Mouse (Mus musculus): ENCODE results near the gene Hist1h4i. TPM values are rescaled to one million over a fixed set of nuclear protein-coding genes. Genes with fewer than 3 reads are reported as not detected.

The Hist1h4i gene
- polyA plus RNA-seq, 1 experiment from 2014 or later = 39.3 TPM

DNA sequence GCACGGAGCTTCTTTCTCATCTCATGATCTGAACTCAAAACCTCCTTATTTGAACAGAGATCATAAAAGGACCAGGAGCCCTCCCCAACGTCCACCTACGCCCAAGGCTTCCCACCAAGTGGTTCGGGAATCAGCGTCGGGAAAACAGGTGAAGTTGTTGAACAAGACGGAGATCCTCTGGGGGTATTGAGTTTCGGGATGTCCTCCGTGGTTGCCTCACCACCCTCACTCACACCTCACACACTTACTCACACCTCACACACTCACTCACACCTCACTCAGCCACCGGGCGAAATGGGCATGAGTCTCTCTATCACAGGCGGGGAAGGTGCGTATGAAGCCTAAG, 44.3 kb downstream of the Hist1h4i start:
- peaks cover 8% of the 10 kb centered on the region; the same call in 1 of the 2 replicates for H3K4me1 ChIP-seq (replicated peaks; ENCODE audit: control insufficient read depth, insufficient read depth, low read length)
- H3K4me2 ChIP-seq = peak overlapping the region; percentile 79
- H3K36me3 ChIP-seq (ENCODE audit: control insufficient read depth, insufficient read depth, low read length) = no peaks in the 10 kb centered on the region
- 0% methylated on average over 13 of the region's 13 CpGs for WGBS
- peak overlapping the region; percentile 39 for H3K4me3 ChIP-seq (ENCODE audit: low read depth, low read length)
- no peak overlapping the region for H3K9ac ChIP-seq (ENCODE audit: low read depth, low read length)
- no peaks in the 10 kb centered on the region for H3K9me3 ChIP-seq (ENCODE audit: control insufficient read depth, low read length)
- DNase-seq (ENCODE audit: low spot score) (no peak), ATAC-seq (replicated peaks; ENCODE audit: low FRiP score) (no peak)
- no peak overlapping the region for H3K27ac ChIP-seq (ENCODE audit: low read depth, low read length)
- H3K27me3 ChIP-seq (replicated peaks; ENCODE audit: control insufficient read depth, insufficient read depth, low read length) = peaks cover 49% of the 10 kb centered on the region

DNA sequence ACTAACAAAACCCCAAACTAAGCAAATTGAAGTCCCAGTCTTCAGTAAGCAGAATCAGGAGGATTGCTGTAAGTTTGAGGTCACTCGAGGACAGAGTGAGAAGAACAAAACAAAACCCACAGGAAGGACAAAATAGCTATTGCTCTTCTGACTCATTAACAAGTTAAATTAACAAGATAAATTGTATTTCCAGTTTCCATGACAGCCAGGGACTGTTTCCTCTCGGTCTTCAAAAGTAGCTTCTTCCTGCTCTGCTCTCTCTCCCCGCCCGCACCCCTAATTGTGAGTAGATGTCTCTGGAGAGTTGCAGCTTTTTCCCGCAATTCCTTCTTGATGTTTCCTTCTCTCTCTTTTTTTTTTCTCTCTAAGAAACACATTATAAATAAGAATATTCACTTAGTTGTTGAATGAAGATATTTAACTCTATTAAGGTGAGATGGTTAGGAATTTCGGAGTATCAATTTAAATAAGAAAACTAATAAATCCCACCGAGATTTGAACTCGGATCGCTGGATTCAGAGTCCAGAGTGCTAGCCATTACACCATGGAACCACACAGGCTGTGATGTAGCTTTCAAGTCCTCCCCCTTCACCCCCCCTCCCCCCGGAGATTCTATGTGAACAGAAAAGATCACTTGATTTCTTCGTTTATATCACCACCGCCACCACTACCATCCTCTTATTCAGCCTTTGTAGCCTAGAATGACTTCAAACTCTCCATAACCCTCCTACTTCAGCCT, 44.9 kb downstream of the Hist1h4i start:
- under 1% methylated on average over 12 of the region's 12 CpGs for WGBS
- peak overlapping the region; percentile 79 for H3K4me2 ChIP-seq
- no peaks in the 10 kb centered on the region for H3K36me3 ChIP-seq (ENCODE audit: control insufficient read depth, insufficient read depth, low read length)
- ATAC-seq (replicated peaks; ENCODE audit: low FRiP score) = peak; percentile 65
- peak overlapping the region; percentile 39 for H3K4me3 ChIP-seq (ENCODE audit: low read depth, low read length)
- peak overlapping the region; percentile 0; the same call in 1 of the 2 replicates for H3K9ac ChIP-seq (ENCODE audit: low read depth, low read length)
- peaks cover 49% of the 10 kb centered on the region for H3K27me3 ChIP-seq (replicated peaks; ENCODE audit: control insufficient read depth, insufficient read depth, low read length)
- H3K9me3 ChIP-seq (ENCODE audit: control insufficient read depth, low read length) = no peaks in the 10 kb centered on the region
- DNase-seq (ENCODE audit: low spot score) = peak; percentile 83
- H3K27ac ChIP-seq (ENCODE audit: low read depth, low read length) = no peak overlapping the region
- H3K4me1 ChIP-seq (replicated peaks; ENCODE audit: control insufficient read depth, insufficient read depth, low read length) = peaks cover 8% of the 10 kb centered on the region; the same call in 1 of the 2 replicates

DNA sequence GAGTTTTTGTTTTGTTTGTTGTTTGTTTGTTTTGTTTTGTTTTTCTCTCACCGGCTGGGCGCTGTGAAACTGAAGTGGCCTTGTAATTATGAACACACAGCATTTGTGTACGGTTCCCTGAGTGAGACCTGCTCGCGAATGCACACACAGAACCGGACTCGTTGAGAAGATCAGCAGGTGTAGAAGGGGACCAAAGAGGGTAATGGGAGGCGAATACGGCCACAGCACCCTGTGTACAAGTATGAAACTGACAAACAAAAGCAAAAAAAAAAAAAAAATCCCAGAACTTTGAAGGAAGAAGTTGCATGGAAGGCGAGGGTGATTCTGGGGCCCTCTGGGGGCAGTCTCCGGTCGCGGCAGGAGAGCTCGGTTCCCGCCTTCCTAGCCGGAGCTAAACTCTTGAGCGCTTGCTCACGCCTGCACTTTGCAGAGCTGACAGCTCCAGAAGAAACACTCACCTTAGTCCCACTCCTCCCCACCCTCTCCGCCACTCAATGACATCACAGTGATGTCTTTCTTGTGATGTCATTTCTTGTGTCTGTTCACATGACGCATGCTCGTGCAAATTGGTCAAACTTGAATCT, 45.7 kb downstream of the Hist1h4i start:
- DNase-seq (ENCODE audit: low spot score) (peak; percentile 70), ATAC-seq (replicated peaks; ENCODE audit: low FRiP score) (peak; percentile 61)
- Histone ChIP-seq H3K4me3 (ENCODE audit: low read depth, low read length) (peak overlapping the region; percentile 39), H3K9me3 (ENCODE audit: control insufficient read depth, low read length) (no peaks in the 10 kb centered on the region), H3K27me3 (replicated peaks; ENCODE audit: control insufficient read depth, insufficient read depth, low read length) (peaks cover 46% of the 10 kb centered on the region), H3K36me3 (ENCODE audit: control insufficient read depth, insufficient read depth, low read length) (no peaks in the 10 kb centered on the region), H3K4me1 (replicated peaks; ENCODE audit: control insufficient read depth, insufficient read depth, low read length) (peaks cover 8% of the 10 kb centered on the region; the same call in 1 of the 2 replicates), H3K9ac (ENCODE audit: low read depth, low read length) (peak overlapping the region; percentile 0; the same call in 1 of the 2 replicates), H3K4me2 (peak overlapping the region; percentile 79), H3K27ac (ENCODE audit: low read depth, low read length) (no peak overlapping the region)
- under 1% methylated on average over 21 of the region's 21 CpGs for WGBS

DNA sequence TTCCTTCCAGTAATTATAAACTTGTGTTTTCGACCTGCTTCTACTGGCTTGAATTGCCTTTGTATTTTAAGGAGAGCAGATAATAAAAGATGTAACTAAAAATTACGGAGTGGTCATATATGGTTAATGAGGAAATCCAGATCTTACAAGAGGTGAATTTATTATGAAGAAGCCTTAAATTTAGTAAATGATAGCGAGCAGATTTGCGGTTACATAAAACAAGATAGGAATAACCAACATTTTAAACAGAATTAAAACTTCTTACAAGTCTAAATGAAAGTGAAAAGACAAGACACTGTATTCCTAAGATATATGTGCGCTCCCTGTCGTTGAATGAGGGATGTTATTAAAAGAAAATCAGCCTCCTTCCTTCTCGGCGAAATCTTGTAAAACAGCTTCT, 46.3 kb downstream of the Hist1h4i start:
- DNase-seq (ENCODE audit: low spot score) (no peak), ATAC-seq (replicated peaks; ENCODE audit: low FRiP score) (no peak)
- Histone ChIP-seq H3K4me2 (peak overlapping the region; percentile 79), H3K4me1 (replicated peaks; ENCODE audit: control insufficient read depth, insufficient read depth, low read length) (peaks cover 8% of the 10 kb centered on the region; the same call in 1 of the 2 replicates), H3K36me3 (ENCODE audit: control insufficient read depth, insufficient read depth, low read length) (no peaks in the 10 kb centered on the region), H3K27ac (ENCODE audit: low read depth, low read length) (no peak overlapping the region), H3K9me3 (ENCODE audit: control insufficient read depth, low read length) (no peaks in the 10 kb centered on the region), H3K27me3 (replicated peaks; ENCODE audit: control insufficient read depth, insufficient read depth, low read length) (peaks cover 42% of the 10 kb centered on the region), H3K9ac (ENCODE audit: low read depth, low read length) (no peak overlapping the region), H3K4me3 (ENCODE audit: low read depth, low read length) (peak overlapping the region; percentile 39)
- WGBS = 3% methylated on average over 8 of the region's 8 CpGs

DNA sequence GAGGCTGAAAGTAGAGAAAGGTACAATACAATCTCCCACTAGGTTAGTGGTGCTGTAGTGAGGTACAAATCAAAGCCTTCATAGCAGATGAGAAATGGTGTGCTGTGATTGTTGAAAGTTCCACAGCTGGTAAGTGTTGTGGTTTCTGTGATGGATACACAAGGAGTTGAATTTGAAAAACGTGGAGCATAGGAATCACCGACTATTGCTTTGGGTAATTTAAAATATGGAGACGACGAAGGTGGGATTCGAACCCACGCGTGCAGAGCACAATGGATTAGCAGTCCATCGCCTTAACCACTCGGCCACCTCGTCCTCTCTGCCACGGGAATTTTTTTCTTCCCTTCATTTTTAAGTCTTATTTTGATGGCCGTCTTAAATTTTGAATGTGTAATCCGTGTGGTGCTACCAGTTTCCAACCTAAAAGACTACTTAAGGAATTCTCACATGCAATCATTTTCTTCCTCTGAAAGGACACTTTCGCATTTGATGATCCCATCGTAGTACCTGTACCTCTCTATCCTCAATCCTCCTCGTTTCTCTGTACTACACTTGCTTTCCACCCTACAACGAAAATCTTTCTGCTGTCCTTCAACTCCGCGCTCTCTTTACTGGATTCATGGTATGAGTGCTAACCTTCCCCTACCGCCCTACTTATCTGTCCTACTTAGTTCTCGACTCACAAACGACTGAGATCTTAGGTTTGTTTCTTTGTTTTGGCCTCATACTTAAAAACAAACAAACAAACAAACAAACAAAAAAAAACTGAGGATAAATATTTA, 47.0 kb downstream of the Hist1h4i start:
- Histone ChIP-seq H3K9ac (ENCODE audit: low read depth, low read length) (no peak overlapping the region), H3K27ac (ENCODE audit: low read depth, low read length) (no peak overlapping the region), H3K27me3 (replicated peaks; ENCODE audit: control insufficient read depth, insufficient read depth, low read length) (peaks cover 35% of the 10 kb centered on the region), H3K4me2 (peak overlapping the region; percentile 79), H3K4me3 (ENCODE audit: low read depth, low read length) (peak overlapping the region; percentile 31), H3K4me1 (replicated peaks; ENCODE audit: control insufficient read depth, insufficient read depth, low read length) (peaks cover 8% of the 10 kb centered on the region; the same call in 1 of the 2 replicates), H3K36me3 (ENCODE audit: control insufficient read depth, insufficient read depth, low read length) (no peaks in the 10 kb centered on the region), H3K9me3 (ENCODE audit: control insufficient read depth, low read length) (no peaks in the 10 kb centered on the region)
- DNase-seq (ENCODE audit: low spot score) (peak; percentile 83), ATAC-seq (replicated peaks; ENCODE audit: low FRiP score) (peak; percentile 74)
- under 1% methylated on average over 22 of the region's 22 CpGs for WGBS

DNA sequence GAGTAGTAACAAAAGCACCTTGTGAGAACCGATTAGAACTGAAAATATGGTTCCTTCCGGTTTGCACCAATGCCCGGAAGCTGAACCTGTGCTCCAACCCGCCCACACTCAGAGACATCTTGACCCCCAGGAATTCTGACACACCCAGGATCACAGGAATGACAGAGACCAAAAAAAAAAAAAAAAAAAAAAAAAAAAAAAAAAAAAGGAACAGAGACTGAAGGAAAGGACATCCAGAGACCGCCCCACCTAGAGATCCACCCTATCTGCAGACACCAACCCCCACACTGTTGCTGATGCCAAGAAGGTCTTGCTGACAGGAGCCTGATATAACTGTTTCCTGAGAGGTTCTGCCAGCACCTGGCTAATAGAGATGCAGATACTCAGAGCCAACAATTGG, 48.6 kb downstream of the Hist1h4i start:
- H3K27me3 ChIP-seq (replicated peaks; ENCODE audit: control insufficient read depth, insufficient read depth, low read length) = peaks cover 19% of the 10 kb centered on the region
- DNase-seq (ENCODE audit: low spot score) (peak; percentile 29), ATAC-seq (replicated peaks; ENCODE audit: low FRiP score) (no peak)
- no peak overlapping the region for H3K27ac ChIP-seq (ENCODE audit: low read depth, low read length)
- H3K4me3 ChIP-seq (ENCODE audit: low read depth, low read length) = no peak overlapping the region
- H3K4me1 ChIP-seq (replicated peaks; ENCODE audit: control insufficient read depth, insufficient read depth, low read length) = peaks cover 8% of the 10 kb centered on the region; the same call in 1 of the 2 replicates
- no peak overlapping the region for H3K4me2 ChIP-seq
- H3K9ac ChIP-seq (ENCODE audit: low read depth, low read length) = no peak overlapping the region
- H3K36me3 ChIP-seq (ENCODE audit: control insufficient read depth, insufficient read depth, low read length) = no peaks in the 10 kb centered on the region
- WGBS = 73% methylated on average over 5 of the region's 5 CpGs
- no peaks in the 10 kb centered on the region for H3K9me3 ChIP-seq (ENCODE audit: control insufficient read depth, low read length)

Small RNA genes within 50 kb of the gene (microRNA-seq; reads per million reads assigned to microRNA genes)
- gene Gm26300 (ENCODE audit: borderline number of aligned reads) (not detected), gene Gm44390 (ENCODE audit: borderline number of aligned reads) (5.3 reads per million, percentile 13 among the genes with 10 or more reads in this experiment), gene Gm44486 (ENCODE audit: borderline number of aligned reads) (not detected)

Other genes with a start within 250 kb of the Hist1h4i start
- gene Hist1h2bq, start 231.2 kb downstream of the Hist1h4i start, polyA plus RNA-seq (2014; fragmentation: Nextera tagmentation; extraction: Ambion mirVana) = 12.7 and 19.5 TPM in 2 replicates
- gene Hist1h2ao, start 230.9 kb downstream of the Hist1h4i start, polyA plus RNA-seq (2014; fragmentation: Nextera tagmentation; extraction: Ambion mirVana) = 2.2 TPM in 1 of 2 replicates, not detected in the other
- gene Hist1h4m, start 229.6 kb downstream of the Hist1h4i start, polyA plus RNA-seq (2014; fragmentation: Nextera tagmentation; extraction: Ambion mirVana) = not detected in 2 replicates
- 14.6 and 15.4 TPM in 2 replicates for gene Hist1h4n, start 209.2 kb downstream of the Hist1h4i start, polyA plus RNA-seq (2014; fragmentation: Nextera tagmentation; extraction: Ambion mirVana)
- 4,759 and 5,033 TPM in 2 replicates for gene Hist1h2ap, start 207.9 kb downstream of the Hist1h4i start, polyA plus RNA-seq (2014; fragmentation: Nextera tagmentation; extraction: Ambion mirVana)
- 12.6 and 19.7 TPM in 2 replicates for gene Hist1h2br, start 207.6 kb downstream of the Hist1h4i start, polyA plus RNA-seq (2014; fragmentation: Nextera tagmentation; extraction: Ambion mirVana)
- 5.1 and 5.9 TPM in 2 replicates for gene Zfp184, start 96.3 kb downstream of the Hist1h4i start, polyA plus RNA-seq (2014; fragmentation: Nextera tagmentation; extraction: Ambion mirVana)
- not detected in 2 replicates for gene Pom121l2, start 60.2 kb downstream of the Hist1h4i start, polyA plus RNA-seq (2014; fragmentation: Nextera tagmentation; extraction: Ambion mirVana)
- gene Prss16, start 31.6 kb downstream of the Hist1h4i start, polyA plus RNA-seq (2014; fragmentation: Nextera tagmentation; extraction: Ambion mirVana) = 0.48 and 0.86 TPM in 2 replicates
- 10.7 and 13.3 TPM in 2 replicates for gene Hist1h2ah, start 5.8 kb downstream of the Hist1h4i start, polyA plus RNA-seq (2014; fragmentation: Nextera tagmentation; extraction: Ambion mirVana)
- 4.1 and 4.6 TPM in 2 replicates for gene Hist1h2bk, start 5.5 kb downstream of the Hist1h4i start, polyA plus RNA-seq (2014; fragmentation: Nextera tagmentation; extraction: Ambion mirVana)
- 26.4 and 36.7 TPM in 2 replicates for gene Hist1h2ag, start 1.6 kb upstream of the Hist1h4i start, polyA plus RNA-seq (2014; fragmentation: Nextera tagmentation; extraction: Ambion mirVana)
- 11.2 and 13.2 TPM in 2 replicates for gene Hist1h2bj, start 1.9 kb upstream of the Hist1h4i start, polyA plus RNA-seq (2014; fragmentation: Nextera tagmentation; extraction: Ambion mirVana)
- gene Vmn1r188, start 43.1 kb upstream of the Hist1h4i start, polyA plus RNA-seq (2014; fragmentation: Nextera tagmentation; extraction: Ambion mirVana) = not detected in 2 replicates
- gene Vmn1r189, start 64.5 kb upstream of the Hist1h4i start, polyA plus RNA-seq (2014; fragmentation: Nextera tagmentation; extraction: Ambion mirVana) = not detected in 2 replicates
- not detected in 2 replicates for gene Vmn1r191, start 142.6 kb upstream of the Hist1h4i start, polyA plus RNA-seq (2014; fragmentation: Nextera tagmentation; extraction: Ambion mirVana)
- gene Vmn1r192, start 149.8 kb upstream of the Hist1h4i start, polyA plus RNA-seq (2014; fragmentation: Nextera tagmentation; extraction: Ambion mirVana) = not detected in 2 replicates
- gene Vmn1r193, start 181.8 kb upstream of the Hist1h4i start, polyA plus RNA-seq (2014; fragmentation: Nextera tagmentation; extraction: Ambion mirVana) = not detected in 2 replicates
- not detected in 2 replicates for gene Vmn1r194, start 202.9 kb upstream of the Hist1h4i start, polyA plus RNA-seq (2014; fragmentation: Nextera tagmentation; extraction: Ambion mirVana)
- gene Vmn1r195, start 229.2 kb upstream of the Hist1h4i start, polyA plus RNA-seq (2014; fragmentation: Nextera tagmentation; extraction: Ambion mirVana) = not detected in 2 replicates
- not detected in 2 replicates for gene Vmn1r196, start 248.6 kb upstream of the Hist1h4i start, polyA plus RNA-seq (2014; fragmentation: Nextera tagmentation; extraction: Ambion mirVana)